Mouse (Mus musculus) lung, embryonic 15.5 days (tissue): ENCODE measurements around the gene Pnpo. TPM values are rescaled to one million over a fixed set of nuclear protein-coding genes. Genes with fewer than 3 reads are reported as not detected.

ENCODE experiments used
- ATAC-seq: fragments of 200-750 bp; cut with Nextera tagmentation; 2 replicates; pipeline ENCODE4 v1.8.0; 2017; ENCODE audit warnings: moderate number of reproducible peaks, borderline replicate concordance; ENCODE audit not compliant: low FRiP score, low TSS enrichment; ENCODE audit errors: extremely low read depth
- H3K27ac ChIP-seq: fragments of 300-500 bp; sonication (generic); 2 replicates; pipeline ENCODE4 v1.5.1; 2015; ENCODE audit warnings: moderate library complexity, mild to moderate bottlenecking, inconsistent platforms
- H3K27me3 ChIP-seq: fragments of 300-500 bp; sonication (generic); 2 replicates; pipeline ENCODE4 v1.6.1; 2015; ENCODE audit warnings: inconsistent platforms
- H3K36me3 ChIP-seq: fragments of 300-500 bp; sonication (generic); 2 replicates; pipeline ENCODE4 v1.6.1; 2015; ENCODE audit warnings: inconsistent platforms
- H3K4me1 ChIP-seq: fragments of 300-500 bp; sonication (generic); 2 replicates; pipeline ENCODE4 v1.6.1; 2015; ENCODE audit warnings: inconsistent platforms
- H3K4me2 ChIP-seq: fragments of 300-500 bp; sonication (generic); 2 replicates; pipeline ENCODE4 v1.6.1; 2015; ENCODE audit warnings: inconsistent platforms, mild to moderate bottlenecking, moderate library complexity
- H3K4me3 ChIP-seq: fragments of 300-500 bp; sonication (generic); 2 replicates; pipeline ENCODE4 v1.5.1; 2015; ENCODE audit warnings: mild to moderate bottlenecking, inconsistent platforms
- H3K9ac ChIP-seq: fragments of 300-500 bp; sonication (generic); 2 replicates; pipeline ENCODE4 v1.6.1; 2015; ENCODE audit warnings: inconsistent platforms
- H3K9me3 ChIP-seq: fragments of 300-500 bp; sonication (generic); 2 replicates; pipeline ENCODE4 v1.6.1; 2016; ENCODE audit warnings: inconsistent platforms
- WGBS: fragments of 180-500 bp; shearing (Covaris S2); methylation state at CpG from one replicate; pipeline ENCODE4 v1.1.7; 2015; 5-methylcytosine and 5-hydroxymethylcytosine counted together
- polyA plus RNA-seq: library from polyadenylated mRNA; unstranded; fragments of >200 nt; fragmentation: Nextera tagmentation; extraction: Ambion mirVana; gene quantifications from 2 replicates; pipeline ENCODE4 v1.2.1, GENCODE M21; 2015

Pnpo gene
- polyA plus RNA-seq, 1 experiment from 2014 or later: 30.4 TPM

DNA sequence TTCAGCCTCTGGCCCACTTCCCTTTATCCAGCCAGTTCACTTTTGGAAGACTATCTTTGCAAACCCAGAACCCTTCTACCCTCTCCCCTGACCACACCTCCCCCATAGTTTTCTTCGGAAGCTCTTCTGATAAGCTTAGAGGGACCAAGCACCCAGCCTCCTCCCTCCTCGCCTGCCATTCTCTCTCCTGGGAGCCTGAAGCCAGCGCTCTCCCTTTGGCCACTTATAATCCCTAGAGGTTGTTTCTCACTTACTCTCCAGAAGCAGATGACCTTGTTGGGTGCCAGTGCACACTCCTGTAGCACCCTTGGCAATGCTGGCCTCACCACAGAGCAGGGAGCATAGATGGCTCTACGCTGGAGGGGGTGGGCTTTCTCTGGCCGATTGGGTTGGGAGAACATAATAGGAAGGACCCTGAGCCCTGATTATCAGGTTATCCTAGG is 25.5 kb upstream of the Pnpo start:
- H3K4me2 ChIP-seq: peak overlapping the region; percentile 7; the same call in 1 of the 2 replicates
- H3K27me3 ChIP-seq: no peaks in the 10 kb centered on the region
- no peaks in the 10 kb centered on the region for H3K9me3 ChIP-seq
- peaks cover 55% of the 10 kb centered on the region for H3K4me1 ChIP-seq
- ATAC-seq: 0 out of 2 replicates have a peak, but pooled peaks have one; percentile 20
- no peaks in the 10 kb centered on the region for H3K36me3 ChIP-seq
- no peak overlapping the region for H3K4me3 ChIP-seq
- H3K27ac ChIP-seq: peak overlapping the region; percentile 91
- H3K9ac ChIP-seq: no peak overlapping the region
- 54% methylated on average over 5 of the region's 5 CpGs for WGBS

DNA sequence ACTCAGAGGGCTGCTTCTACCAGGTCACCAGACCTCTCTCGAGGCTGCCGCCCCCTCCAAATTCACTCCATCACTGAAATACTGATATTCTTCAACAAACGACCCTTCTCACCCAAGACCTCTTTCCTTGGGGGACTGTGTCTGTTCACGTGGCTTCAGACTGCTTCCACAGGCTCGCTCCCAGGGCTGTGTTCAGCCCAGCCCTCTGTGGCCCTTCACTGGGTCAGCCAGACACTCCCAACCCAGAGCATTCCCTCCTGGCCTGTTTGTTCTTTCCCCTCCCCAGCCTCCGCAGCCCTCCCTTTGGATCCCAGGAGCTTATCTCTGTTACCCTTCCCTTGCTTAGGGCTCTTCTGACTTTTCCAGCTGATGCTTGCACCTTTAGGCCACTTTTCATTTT is 24.7 kb upstream of the Pnpo start:
- H3K4me2 ChIP-seq: no peak overlapping the region
- no peaks in the 10 kb centered on the region for H3K9me3 ChIP-seq
- no peak overlapping the region for H3K4me3 ChIP-seq
- H3K36me3 ChIP-seq: no peaks in the 10 kb centered on the region
- no peaks in the 10 kb centered on the region for H3K27me3 ChIP-seq
- H3K27ac ChIP-seq: peak overlapping the region; percentile 91
- H3K9ac ChIP-seq: no peak overlapping the region
- WGBS: 37% methylated on average over 6 of the region's 6 CpGs
- no peak for ATAC-seq
- H3K4me1 ChIP-seq: peaks cover 60% of the 10 kb centered on the region

GRCm38 (mm10) chr11:96967544-96968269 is 23.9 kb upstream of the Pnpo start:
- WGBS: 55% methylated on average over 11 of the region's 11 CpGs
- ATAC-seq: no peak
- Histone ChIP-seq H3K9me3 (no peaks in the 10 kb centered on the region), H3K4me2 (peak overlapping the region; percentile 33; the same call in 1 of the 2 replicates), H3K4me3 (no peak overlapping the region), H3K27me3 (no peaks in the 10 kb centered on the region), H3K9ac (no peak overlapping the region; the same call in 1 of the 2 replicates), H3K27ac (peak overlapping the region; percentile 49), H3K4me1 (peaks cover 61% of the 10 kb centered on the region), H3K36me3 (no peaks in the 10 kb centered on the region)

DNA sequence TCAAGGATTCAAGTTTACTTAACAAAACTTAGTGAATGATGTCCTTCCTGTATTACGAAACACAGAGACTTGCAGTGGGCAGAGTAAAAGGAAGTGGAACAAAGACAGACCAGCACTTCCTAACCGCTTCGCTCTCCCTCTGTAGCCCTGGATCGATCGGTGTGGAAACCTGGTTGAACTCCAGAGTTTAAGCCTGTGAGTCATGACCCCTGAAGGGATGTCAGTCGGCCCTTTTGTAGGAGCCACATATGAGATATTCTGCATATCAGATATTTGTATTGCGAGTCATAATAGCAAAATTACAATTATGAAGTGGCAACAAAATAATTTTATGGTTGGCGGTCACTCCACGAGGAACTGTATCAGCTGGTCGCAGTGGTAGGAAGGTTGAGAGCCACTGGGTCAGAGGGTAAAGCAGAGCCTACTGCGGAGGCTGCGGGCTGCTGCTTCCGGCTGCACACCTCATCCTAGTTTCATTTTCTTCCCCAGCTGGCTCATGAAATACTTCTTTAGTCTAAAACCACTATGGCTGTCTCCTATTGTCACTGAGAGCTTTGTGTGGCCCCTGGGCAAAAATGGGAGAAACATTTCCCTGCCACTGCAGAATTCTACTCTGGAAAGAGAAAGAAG is 23.2 kb upstream of the Pnpo start:
- Histone ChIP-seq H3K27ac (peak overlapping the region; percentile 49), H3K4me2 (peak overlapping the region; percentile 33), H3K9ac (no peak overlapping the region; the same call in 1 of the 2 replicates), H3K4me1 (peaks cover 61% of the 10 kb centered on the region), H3K4me3 (0 out of 2 replicates have a peak overlapping the region, but pooled peaks have one; percentile 6), H3K9me3 (no peaks in the 10 kb centered on the region), H3K27me3 (no peaks in the 10 kb centered on the region), H3K36me3 (peaks cover 5% of the 10 kb centered on the region; the same call in 1 of the 2 replicates)
- no peak for ATAC-seq
- 65% methylated on average over 13 of the region's 13 CpGs for WGBS

DNA sequence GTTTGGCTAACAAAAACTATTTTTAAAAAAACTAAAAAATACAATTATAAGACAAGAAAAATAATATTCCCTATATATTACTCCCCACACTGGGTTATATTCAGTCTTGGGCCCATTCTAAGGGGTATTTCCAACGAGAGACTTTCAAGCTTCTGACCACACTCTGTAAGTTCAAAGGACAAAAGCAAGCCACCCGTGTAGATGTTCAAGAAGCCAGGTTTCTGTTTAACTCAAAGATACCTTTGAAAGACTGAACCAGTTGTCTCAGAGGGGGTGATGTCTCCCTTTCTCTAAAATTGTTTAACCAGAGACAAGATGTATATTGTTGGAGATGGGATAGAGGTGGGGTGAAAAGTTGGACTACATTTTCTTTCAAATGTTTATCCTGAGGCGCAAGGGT is 22.4 kb upstream of the Pnpo start:
- WGBS: 82% methylated on average over 3 of the region's 3 CpGs
- Histone ChIP-seq H3K27me3 (no peaks in the 10 kb centered on the region), H3K36me3 (peaks cover 11% of the 10 kb centered on the region), H3K9me3 (no peaks in the 10 kb centered on the region), H3K9ac (no peak overlapping the region), H3K27ac (no peak overlapping the region), H3K4me2 (no peak overlapping the region), H3K4me3 (no peak overlapping the region), H3K4me1 (peaks cover 58% of the 10 kb centered on the region)
- no peak for ATAC-seq

GRCm38 (mm10) chr11:96963580-96963979 is 19.8 kb upstream of the Pnpo start:
- WGBS: 17% methylated on average over 8 of the region's 8 CpGs
- H3K4me1 ChIP-seq: peaks cover 32% of the 10 kb centered on the region
- ATAC-seq: peak; percentile 72; the same call in 1 of the 2 replicates
- no peaks in the 10 kb centered on the region for H3K27me3 ChIP-seq
- H3K4me3 ChIP-seq: no peak overlapping the region
- no peaks in the 10 kb centered on the region for H3K9me3 ChIP-seq
- H3K4me2 ChIP-seq: no peak overlapping the region
- peaks cover 36% of the 10 kb centered on the region for H3K36me3 ChIP-seq
- H3K27ac ChIP-seq: no peak overlapping the region
- no peak overlapping the region for H3K9ac ChIP-seq

DNA sequence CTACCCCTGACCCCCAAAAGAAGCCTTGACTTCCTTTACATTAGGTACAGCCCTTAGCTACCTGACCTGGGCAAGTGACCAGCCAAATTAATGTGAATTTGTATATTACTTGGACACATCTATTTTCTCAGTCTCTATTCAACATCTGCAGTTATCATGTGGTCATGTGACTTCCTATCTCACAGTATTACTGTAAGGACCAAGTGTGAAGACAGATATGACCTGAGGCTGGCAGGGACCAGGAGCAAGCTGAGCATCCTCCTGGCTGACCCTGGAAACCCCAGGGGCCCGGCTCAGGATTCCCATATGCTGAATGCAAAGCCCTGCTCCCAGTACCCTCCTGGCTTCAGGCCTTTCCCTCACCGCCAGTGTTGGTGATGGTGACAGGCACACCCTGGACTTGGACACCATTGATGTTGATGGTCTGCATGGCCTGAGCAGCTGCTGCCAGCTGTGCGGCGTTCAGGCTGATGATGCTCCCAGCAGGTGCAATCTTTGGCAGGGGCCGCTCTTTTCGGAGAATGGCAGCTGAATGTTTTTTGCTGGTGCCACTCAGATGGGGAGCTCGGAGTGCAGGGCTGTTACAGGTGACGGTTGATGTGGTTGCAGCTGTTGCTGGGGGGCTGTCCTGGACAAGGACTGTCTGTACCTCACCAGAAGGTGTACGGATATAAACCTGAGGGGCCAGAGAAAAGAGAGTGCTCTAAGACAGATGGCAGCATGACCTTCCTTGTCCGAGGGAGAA is 13.4 kb upstream of the Pnpo start:
- 81% methylated on average over 10 of the region's 10 CpGs for WGBS
- H3K4me2 ChIP-seq: no peak overlapping the region
- ATAC-seq: no peak

DNA sequence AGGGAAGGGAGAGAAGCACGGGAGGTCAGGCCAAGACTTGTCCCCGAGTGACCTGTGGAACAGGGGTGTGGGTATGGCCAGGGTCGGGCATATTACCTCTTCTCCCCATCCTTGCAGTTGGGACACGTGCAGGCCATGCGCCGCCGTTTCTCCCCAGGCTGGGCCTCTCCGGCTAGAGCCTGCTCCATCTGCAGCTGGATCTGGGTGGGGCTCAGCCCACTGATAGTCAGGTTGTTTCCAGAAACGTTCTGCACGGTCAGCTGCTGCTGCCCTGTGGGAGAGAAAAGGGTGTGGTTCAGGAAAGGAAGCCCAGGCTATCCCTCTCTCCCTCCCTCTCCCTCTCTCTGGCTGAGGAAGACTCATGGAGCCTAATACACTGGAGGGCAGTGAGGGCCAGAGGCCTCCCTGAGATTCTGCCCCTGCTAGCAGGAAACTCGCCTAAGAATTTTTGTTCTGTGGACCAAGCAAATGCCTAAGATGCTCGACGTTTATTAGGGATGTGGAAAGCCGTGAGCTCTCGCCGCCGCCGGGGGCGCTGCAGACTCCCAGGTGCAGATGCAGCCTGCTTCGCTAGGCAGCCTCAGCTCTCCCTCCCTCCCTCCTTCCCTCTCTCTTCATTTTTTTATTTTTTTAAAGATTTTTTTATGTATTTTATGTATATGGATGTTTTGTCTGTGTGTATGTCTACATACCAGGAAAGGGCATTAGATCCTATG is 12.4 kb upstream of the Pnpo start:
- H3K27me3 ChIP-seq: no peaks in the 10 kb centered on the region
- peaks cover 83% of the 10 kb centered on the region for H3K36me3 ChIP-seq
- WGBS: 55% methylated on average over 20 of the region's 20 CpGs
- H3K4me2 ChIP-seq: no peak overlapping the region
- H3K4me1 ChIP-seq: no peaks in the 10 kb centered on the region
- H3K27ac ChIP-seq: no peak overlapping the region
- H3K9me3 ChIP-seq: no peaks in the 10 kb centered on the region
- no peak overlapping the region for H3K4me3 ChIP-seq
- no peak overlapping the region for H3K9ac ChIP-seq
- no peak for ATAC-seq

More for the DNA sequence above, 13.4 kb upstream of the Pnpo start:
- Histone ChIP-seq H3K9ac (no peak overlapping the region), H3K9me3 (no peaks in the 10 kb centered on the region), H3K27me3 (no peaks in the 10 kb centered on the region), H3K27ac (no peak overlapping the region), H3K36me3 (peaks cover 84% of the 10 kb centered on the region), H3K4me1 (no peaks in the 10 kb centered on the region), H3K4me3 (no peak overlapping the region)

DNA sequence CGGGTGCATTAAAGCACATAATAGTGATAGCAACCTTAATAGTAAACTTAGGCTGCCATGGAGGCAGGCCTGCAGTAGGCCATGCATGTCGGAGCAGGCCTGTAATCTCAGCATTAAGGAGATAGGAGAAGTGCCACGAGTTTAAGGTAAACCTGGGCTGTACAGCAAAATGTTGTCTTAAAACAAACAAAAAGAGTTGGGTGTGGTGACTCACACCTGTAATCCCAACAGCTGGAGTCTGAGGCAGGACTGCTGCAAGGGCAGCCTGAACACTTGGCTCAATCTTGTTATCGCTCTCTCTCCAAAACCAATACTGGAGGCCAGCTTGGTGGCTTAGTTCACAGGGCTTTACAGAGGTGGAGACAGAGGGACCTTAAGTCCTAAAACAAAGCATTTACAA is 11.3 kb upstream of the Pnpo start:
- Histone ChIP-seq H3K36me3 (peaks cover 73% of the 10 kb centered on the region), H3K4me2 (no peak overlapping the region), H3K4me1 (no peaks in the 10 kb centered on the region), H3K9me3 (no peaks in the 10 kb centered on the region), H3K9ac (no peak overlapping the region), H3K27ac (no peak overlapping the region), H3K27me3 (no peaks in the 10 kb centered on the region), H3K4me3 (no peak overlapping the region)
- 86% methylated on average over 4 of the region's 4 CpGs for WGBS
- ATAC-seq: no peak

DNA sequence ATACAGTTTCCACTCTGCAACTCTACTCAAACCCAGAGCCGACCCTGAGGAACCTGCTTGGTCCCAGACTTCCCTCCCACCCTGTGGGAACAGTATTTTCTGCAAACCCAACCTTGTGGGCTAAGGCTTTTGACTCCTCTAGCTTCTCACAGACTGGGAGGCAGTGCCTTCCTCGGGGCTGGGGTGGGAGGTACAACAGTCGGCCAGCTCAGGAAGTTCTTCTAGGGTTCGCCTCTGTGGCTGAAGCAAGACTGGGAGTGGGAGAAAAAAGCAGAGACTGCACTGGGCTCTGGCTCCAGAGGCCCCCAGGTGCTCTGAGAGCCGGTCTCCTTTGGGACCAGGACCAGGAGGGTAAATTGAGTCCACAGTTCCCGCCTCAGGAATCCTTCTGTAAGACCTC is 9.1 kb upstream of the Pnpo start:
- Histone ChIP-seq H3K4me2 (no peak overlapping the region), H3K36me3 (peaks cover 54% of the 10 kb centered on the region), H3K27ac (no peak overlapping the region), H3K4me1 (no peaks in the 10 kb centered on the region), H3K9ac (no peak overlapping the region), H3K9me3 (no peaks in the 10 kb centered on the region), H3K27me3 (no peaks in the 10 kb centered on the region), H3K4me3 (no peak overlapping the region)
- no peak for ATAC-seq
- WGBS: 64% methylated on average over 6 of the region's 6 CpGs

- peaks cover 50% of the 10 kb centered on the region for H3K36me3 ChIP-seq
- H3K4me3 ChIP-seq: no peak overlapping the region
- H3K9ac ChIP-seq: no peak overlapping the region
- ATAC-seq: no peak
- H3K27ac ChIP-seq: no peak overlapping the region
- no peaks in the 10 kb centered on the region for H3K9me3 ChIP-seq
- no peak overlapping the region for H3K4me2 ChIP-seq
- WGBS: 74% methylated on average over 10 of the region's 10 CpGs
- no peaks in the 10 kb centered on the region for H3K4me1 ChIP-seq
- no peaks in the 10 kb centered on the region for H3K27me3 ChIP-seq
Observed at GRCm38 (mm10) chr11:96952426-96952825, 8.6 kb upstream of the Pnpo start.
